Mouse (Mus musculus): ENCODE results near the gene Fam83f.

DNA sequence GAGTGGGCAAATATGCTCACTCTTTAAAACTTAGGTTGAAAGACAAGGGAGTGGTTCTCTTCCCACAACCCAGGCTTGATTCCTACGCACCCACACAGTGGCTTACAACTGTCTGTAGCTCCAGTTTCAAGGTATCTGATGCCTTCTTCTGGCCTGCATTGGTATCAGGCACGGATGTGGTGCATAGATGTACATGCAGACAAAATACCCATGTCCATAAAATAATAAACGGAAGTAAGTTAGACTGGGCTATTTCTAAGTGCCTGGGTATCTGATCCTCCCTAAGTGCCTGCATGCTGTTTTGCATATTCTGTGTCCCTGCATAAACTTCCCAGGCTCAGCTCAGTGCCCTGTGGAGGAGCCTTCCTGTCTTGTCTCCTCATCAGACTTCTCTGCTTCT lies 59.9 kb downstream of the Fam83f start:
- TF ChIP-seq RCOR1 (IDR thresholded peaks at IDR 0.05; ENCODE audit: low read depth, low read length) (0 out of 2 replicates have a peak, but pooled peaks have one; percentile 5), TAL1 (IDR thresholded peaks at IDR 0.05; ENCODE audit: low read length) (0 out of 2 replicates have a peak, but pooled peaks have one; percentile 9), CTCF (IDR thresholded peaks at IDR 0.05 in 2 of 3, conservative IDR thresholded peaks at IDR 0.05 in 1 of 3; ENCODE audit: control insufficient read depth in 1 of 3, insufficient read depth in 1 of 3, low read depth in 2 of 3, low read length in 3 of 3, poor library complexity in 1 of 3, severe bottlenecking in 1 of 3) (no peak), USF2 (IDR thresholded peaks at IDR 0.05; ENCODE audit: borderline replicate concordance in 1 of 2, insufficient read depth in 1 of 2, low read depth in 1 of 2, low read length in 2 of 2) (no peak), TCF12 (IDR thresholded peaks at IDR 0.05; ENCODE audit: low read depth, low read length) (no peak), POLR2AphosphoS2 (IDR thresholded peaks at IDR 0.05; ENCODE audit: low read length) (no peak), ZMIZ1 (IDR thresholded peaks at IDR 0.05; ENCODE audit: low read depth, low read length) (no peak), E2F4 (IDR thresholded peaks at IDR 0.05; ENCODE audit: borderline replicate concordance, low read depth, low read length) (no peak), JUND (IDR thresholded peaks at IDR 0.05; ENCODE audit: low read depth, low read length) (no peak), RAD21 (IDR thresholded peaks at IDR 0.05; ENCODE audit: low read depth, low read length) (no peak), POLR2A (IDR thresholded peaks at IDR 0.05; ENCODE audit: control insufficient read depth in 1 of 2, insufficient read depth in 1 of 2, low read depth in 1 of 2, low read length in 2 of 2, poor library complexity in 1 of 2) (no peak), MYC (IDR thresholded peaks at IDR 0.05; ENCODE audit: low read depth, low read length) (no peak), NRF1 (IDR thresholded peaks at IDR 0.05; ENCODE audit: insufficient read depth, low read depth, low read length, poor library complexity, severe bottlenecking) (no peak)

All from MEL (cell line).